Mouse (Mus musculus): ENCODE measurements at regions not wholly inside any gene's neighbourhood (a gene's known extent, or its start where the extent isn't known, plus 50 kb on each side); places are given as distances from the start of the nearest gene placed in this dataset.

GRCm38 (mm10) chr1:35551503-35551902 is 516.7 kb upstream of the Hs6st1 start:
- 58% methylated on average over 1 of the region's 1 CpGs for WGBS
- Histone ChIP-seq H3K4me1 (ENCODE audit: control insufficient read depth, insufficient read depth, low read length) (no peaks in the 10 kb centered on the region), H3K4me3 (replicated peaks; ENCODE audit: extremely low read depth, low read depth, low read length) (no peak overlapping the region)
- TF ChIP-seq CTCF (IDR thresholded peaks at IDR 0.05; ENCODE audit: insufficient read depth, low read length) (no peak), POLR2A (IDR thresholded peaks at IDR 0.05; ENCODE audit: borderline replicate concordance, extremely low read depth, low read depth, low read length) (no peak)
- no peak for DNase-seq

- Histone ChIP-seq H3K4me1 (ENCODE audit: control insufficient read depth, insufficient read depth, low read length) (no peaks in the 10 kb centered on the region), H3K4me3 (replicated peaks; ENCODE audit: extremely low read depth, low read depth, low read length) (no peak overlapping the region)
- WGBS, result 93% methylated on average over 4 of the region's 4 CpGs
- no peak for DNase-seq
- no peak for TF ChIP-seq CTCF (IDR thresholded peaks at IDR 0.05; ENCODE audit: insufficient read depth, low read length)
- TF ChIP-seq POLR2A (IDR thresholded peaks at IDR 0.05; ENCODE audit: borderline replicate concordance, extremely low read depth, low read depth, low read length), result no peak
Measured at GRCm38 (mm10) chr1:35562786-35563185, 505.4 kb upstream of the Hs6st1 start.

GRCm38 (mm10) chr1:35575203-35575602 is 493.0 kb upstream of the Hs6st1 start:
- 61% methylated on average over 1 of the region's 1 CpGs for WGBS
- H3K4me1 ChIP-seq (ENCODE audit: control insufficient read depth, insufficient read depth, low read length), result no peaks in the 10 kb centered on the region
- TF ChIP-seq CTCF (IDR thresholded peaks at IDR 0.05; ENCODE audit: insufficient read depth, low read length) (no peak), POLR2A (IDR thresholded peaks at IDR 0.05; ENCODE audit: borderline replicate concordance, extremely low read depth, low read depth, low read length) (no peak)
- DNase-seq, result no peak
- no peak overlapping the region for H3K4me3 ChIP-seq (replicated peaks; ENCODE audit: extremely low read depth, low read depth, low read length)

- no peak for DNase-seq
- WGBS, result 52% methylated on average over 3 of the region's 3 CpGs
- H3K4me3 ChIP-seq (replicated peaks; ENCODE audit: extremely low read depth, low read depth, low read length), result no peak overlapping the region
- no peaks in the 10 kb centered on the region for H3K4me1 ChIP-seq (ENCODE audit: control insufficient read depth, insufficient read depth, low read length)
- no peak for TF ChIP-seq CTCF (IDR thresholded peaks at IDR 0.05; ENCODE audit: insufficient read depth, low read length)
- no peak for TF ChIP-seq POLR2A (IDR thresholded peaks at IDR 0.05; ENCODE audit: borderline replicate concordance, extremely low read depth, low read depth, low read length)
Measured at GRCm38 (mm10) chr1:35579392-35579791, 488.8 kb upstream of the Hs6st1 start.

GRCm38 (mm10) chr1:35579992-35580391 is 488.2 kb upstream of the Hs6st1 start:
- TF ChIP-seq POLR2A (IDR thresholded peaks at IDR 0.05; ENCODE audit: borderline replicate concordance, extremely low read depth, low read depth, low read length), result no peak
- no peak for TF ChIP-seq CTCF (IDR thresholded peaks at IDR 0.05; ENCODE audit: insufficient read depth, low read length)
- no peak for DNase-seq
- no peak overlapping the region for H3K4me3 ChIP-seq (replicated peaks; ENCODE audit: extremely low read depth, low read depth, low read length)
- 49% methylated on average over 4 of the region's 4 CpGs for WGBS
- no peaks in the 10 kb centered on the region for H3K4me1 ChIP-seq (ENCODE audit: control insufficient read depth, insufficient read depth, low read length)

GRCm38 (mm10) chr1:35580474-35580873 is 487.7 kb upstream of the Hs6st1 start:
- no peak for TF ChIP-seq CTCF (IDR thresholded peaks at IDR 0.05; ENCODE audit: insufficient read depth, low read length)
- no peak for TF ChIP-seq POLR2A (IDR thresholded peaks at IDR 0.05; ENCODE audit: borderline replicate concordance, extremely low read depth, low read depth, low read length)
- Histone ChIP-seq H3K4me3 (replicated peaks; ENCODE audit: extremely low read depth, low read depth, low read length) (no peak overlapping the region), H3K4me1 (ENCODE audit: control insufficient read depth, insufficient read depth, low read length) (no peaks in the 10 kb centered on the region)
- no peak for DNase-seq
- 56% methylated on average over 3 of the region's 3 CpGs for WGBS

- Histone ChIP-seq H3K4me1 (ENCODE audit: control insufficient read depth, insufficient read depth, low read length) (no peaks in the 10 kb centered on the region), H3K4me3 (replicated peaks; ENCODE audit: extremely low read depth, low read depth, low read length) (no peak overlapping the region)
- no peak for DNase-seq
- TF ChIP-seq CTCF (IDR thresholded peaks at IDR 0.05; ENCODE audit: insufficient read depth, low read length) (no peak), POLR2A (IDR thresholded peaks at IDR 0.05; ENCODE audit: borderline replicate concordance, extremely low read depth, low read depth, low read length) (no peak)
- WGBS, result 76% methylated on average over 2 of the region's 2 CpGs
Measured at GRCm38 (mm10) chr1:35587900-35588299, 480.3 kb upstream of the Hs6st1 start.

- no peak for DNase-seq
- H3K4me3 ChIP-seq (replicated peaks; ENCODE audit: extremely low read depth, low read depth, low read length), result no peak overlapping the region
- no peaks in the 10 kb centered on the region for H3K4me1 ChIP-seq (ENCODE audit: control insufficient read depth, insufficient read depth, low read length)
- 66% methylated on average over 3 of the region's 3 CpGs for WGBS
- TF ChIP-seq POLR2A (IDR thresholded peaks at IDR 0.05; ENCODE audit: borderline replicate concordance, extremely low read depth, low read depth, low read length), result no peak
- TF ChIP-seq CTCF (IDR thresholded peaks at IDR 0.05; ENCODE audit: insufficient read depth, low read length), result no peak
Measured at GRCm38 (mm10) chr1:35588939-35589338, 479.3 kb upstream of the Hs6st1 start.

GRCm38 (mm10) chr1:35600847-35601246 is 467.4 kb upstream of the Hs6st1 start:
- no peak overlapping the region for H3K4me3 ChIP-seq (replicated peaks; ENCODE audit: extremely low read depth, low read depth, low read length)
- WGBS, result 84% methylated on average over 3 of the region's 3 CpGs
- no peaks in the 10 kb centered on the region for H3K4me1 ChIP-seq (ENCODE audit: control insufficient read depth, insufficient read depth, low read length)
- TF ChIP-seq POLR2A (IDR thresholded peaks at IDR 0.05; ENCODE audit: borderline replicate concordance, extremely low read depth, low read depth, low read length) (no peak), CTCF (IDR thresholded peaks at IDR 0.05; ENCODE audit: insufficient read depth, low read length) (no peak)
- DNase-seq, result no peak

- H3K4me3 ChIP-seq (replicated peaks; ENCODE audit: extremely low read depth, low read depth, low read length), result no peak overlapping the region
- WGBS, result 64% methylated on average over 3 of the region's 3 CpGs
- TF ChIP-seq CTCF (IDR thresholded peaks at IDR 0.05; ENCODE audit: insufficient read depth, low read length) (no peak), POLR2A (IDR thresholded peaks at IDR 0.05; ENCODE audit: borderline replicate concordance, extremely low read depth, low read depth, low read length) (no peak)
- H3K4me1 ChIP-seq (ENCODE audit: control insufficient read depth, insufficient read depth, low read length), result no peaks in the 10 kb centered on the region
- no peak for DNase-seq
Measured at GRCm38 (mm10) chr1:35615131-35615530, 453.1 kb upstream of the Hs6st1 start.

Data from lung, adult 2 months (tissue).